Mouse (Mus musculus): ENCODE measurements around the gene Gm49369.

DNA sequence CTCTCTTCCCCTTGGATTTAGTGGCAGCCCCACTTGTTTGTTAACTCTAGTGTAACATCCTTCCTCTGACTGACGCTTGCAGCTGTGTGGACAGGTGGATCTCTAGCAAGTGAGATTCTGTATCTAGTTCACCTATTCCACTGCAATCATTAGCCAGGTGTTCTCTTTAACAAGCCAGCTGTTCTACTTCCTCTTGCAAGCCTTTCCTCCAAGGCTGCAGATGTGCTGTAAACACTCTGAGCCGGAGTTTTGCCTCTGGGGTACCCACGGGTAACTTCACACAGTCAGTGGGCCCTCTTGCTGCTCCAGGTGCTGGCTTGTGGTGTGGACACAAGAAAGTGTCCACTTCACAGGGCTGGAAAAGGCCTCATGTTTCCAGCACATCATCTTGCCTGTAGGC, 24.9 kb downstream of the Gm49369 start:
- TF ChIP-seq CTCF (IDR thresholded peaks at IDR 0.05; ENCODE audit: low read depth) (no peak), EP300 (IDR thresholded peaks at IDR 0.05; ENCODE audit: low read depth) (no peak)
